Mouse (Mus musculus): Measurements from ENCODE around the gene Ryr3. TPM values are rescaled to one million over a fixed set of nuclear protein-coding genes. Genes with fewer than 3 reads are reported as not detected.

Gene Ryr3
- polyA plus RNA-seq (2012; ENCODE audit: low replicate concordance): 0.11 TPM in 1 of 2 replicates, not detected in the other

DNA sequence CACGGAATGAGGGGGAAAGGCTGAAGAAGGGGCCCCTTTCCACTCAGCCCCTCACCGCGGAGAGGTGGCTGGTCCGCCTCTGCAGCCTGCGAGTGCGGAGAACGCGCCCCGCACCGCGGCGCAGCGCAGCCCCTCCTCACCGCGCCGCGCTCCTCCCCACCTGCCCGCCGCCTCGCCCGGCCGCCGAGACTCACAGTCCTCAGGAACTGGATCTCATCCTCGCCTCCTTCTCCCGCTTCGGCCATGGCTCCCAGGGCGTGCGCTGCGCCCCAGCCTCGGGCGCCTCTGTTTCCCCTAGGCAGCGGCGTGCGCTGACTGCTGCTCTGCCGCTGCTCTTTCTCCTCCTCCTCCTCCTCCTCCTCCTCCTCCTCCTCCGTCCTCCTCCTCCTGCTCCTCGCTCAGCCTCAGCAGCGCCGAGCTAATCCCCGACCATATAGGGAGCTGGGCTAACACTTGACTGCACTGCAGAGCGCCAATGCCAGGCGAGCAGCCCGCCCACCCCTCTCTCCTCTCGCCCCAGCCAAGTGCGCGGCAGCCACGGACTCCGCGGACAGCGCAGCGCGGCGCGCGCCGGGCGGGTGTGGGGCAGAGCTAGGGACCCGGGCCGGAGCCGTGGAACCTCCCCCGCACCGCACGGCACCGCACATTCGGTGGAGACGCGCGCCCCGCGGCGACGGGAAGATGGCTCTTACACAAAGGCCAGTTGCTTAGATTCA lies at the start of gene Ryr3:
Ryr3 (minus strand) TSS at position 351 of the 716 bp plus-strand sequence.

Other genes with a start within 250 kb of the Ryr3 start
- gene Tmco5b, start 68.6 kb upstream of the Ryr3 start, polyA plus RNA-seq (2012; ENCODE audit: low replicate concordance): not detected in 2 replicates
- gene Fmn1, start 110.6 kb upstream of the Ryr3 start, polyA plus RNA-seq (2012; ENCODE audit: low replicate concordance): 0.15 and 0.42 TPM in 2 replicates